Mouse (Mus musculus): Measurements from ENCODE around the gene Agpat1.

DNA sequence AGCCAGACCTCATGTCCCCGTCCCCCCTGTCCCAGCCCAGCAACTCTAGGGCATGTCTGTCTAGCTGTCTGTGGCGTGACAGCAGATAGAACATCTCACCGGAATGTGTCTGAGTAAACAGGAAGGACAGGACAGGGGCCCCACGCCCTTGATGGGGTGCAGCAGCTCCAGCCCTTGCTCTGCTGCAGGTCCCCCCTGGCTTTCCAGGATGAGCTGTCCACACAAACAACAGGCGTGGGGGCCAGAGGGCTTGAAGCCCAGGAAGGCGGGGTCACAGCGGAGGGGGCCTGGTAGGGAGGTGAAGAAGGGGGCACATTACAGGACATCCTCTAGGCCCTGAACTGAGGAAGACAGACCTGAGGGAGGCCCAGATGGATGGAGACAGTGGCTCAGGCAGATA lies 51.1 kb downstream of the Agpat1 start:
- TF ChIP-seq CTCF (IDR thresholded peaks at IDR 0.05; ENCODE audit: extremely low read depth, insufficient read depth, low read length) (no peak), POLR2A (IDR thresholded peaks at IDR 0.05; ENCODE audit: extremely low read depth, insufficient read depth, low read length) (no peak)

All from cortical plate, adult 2 months (tissue).